12 mouse cellular contexts compared by ENCODE assay signal in genomic region chr5:129161372-129162051, GRCm38 (mm10).
DNase-seq lines count a peak whose midpoint lies in the region; ATAC-seq and TF ChIP-seq lines count a peak whose summit lies in the region.
"Had no signal": no experiment of that assay in that cellular context is flagged by ENCODE, and none has a peak within 500 bp of the region (broad histone marks: within the 10 kb centered on the region; RNA-seq: fewer than 3 reads in every experiment).

No protein-coding gene starts in this region.

- no peaks in the 10 kb centered on the region for H3K9me3 ChIP-seq in forebrain, postnatal 0 days (ENCODE audit: low read length)
- H3K9me3 ChIP-seq in forebrain, embryonic 12.5 days = no peaks in the 10 kb centered on the region
- H3K9me3 ChIP-seq in stomach, postnatal 0 days (ENCODE audit: control insufficient read depth, low read length) = no peaks in the 10 kb centered on the region
- H3K9me3 ChIP-seq in neural tube, embryonic 15.5 days (replicated peaks) = no peaks in the 10 kb centered on the region
- H3K9me3 ChIP-seq: embryonic facial prominence, embryonic 15.5 days had no signal

- no peak overlapping the region for H3K4me2 ChIP-seq in forebrain, postnatal 0 days (ENCODE audit: low read depth)
- no peak overlapping the region for H3K4me2 ChIP-seq in forebrain, embryonic 12.5 days
- no peak overlapping the region for H3K4me2 ChIP-seq in stomach, postnatal 0 days (replicated peaks; ENCODE audit: low read depth)
- no peak overlapping the region for H3K4me2 ChIP-seq in neural tube, embryonic 15.5 days
- H3K4me2 ChIP-seq: embryonic facial prominence, embryonic 15.5 days had no signal

- no peaks in the 10 kb centered on the region for H3K27me3 ChIP-seq in forebrain, postnatal 0 days (ENCODE audit: insufficient read depth, low read length)
- H3K27me3 ChIP-seq in forebrain, embryonic 12.5 days = no peaks in the 10 kb centered on the region
- H3K27me3 ChIP-seq in stomach, postnatal 0 days (ENCODE audit: control insufficient read depth, insufficient read depth, low read length) = no peaks in the 10 kb centered on the region
- no peaks in the 10 kb centered on the region for H3K27me3 ChIP-seq in neural tube, embryonic 15.5 days (replicated peaks)
- H3K27me3 ChIP-seq: embryonic facial prominence, embryonic 15.5 days had no signal

- H3K36me3 ChIP-seq in forebrain, postnatal 0 days (ENCODE audit: insufficient read depth) = no peaks in the 10 kb centered on the region
- H3K36me3 ChIP-seq in forebrain, embryonic 12.5 days (replicated peaks) = no peaks in the 10 kb centered on the region
- no peaks in the 10 kb centered on the region for H3K36me3 ChIP-seq in stomach, postnatal 0 days (ENCODE audit: control insufficient read depth, insufficient read depth, low read length)
- no peaks in the 10 kb centered on the region for H3K36me3 ChIP-seq in neural tube, embryonic 15.5 days
- H3K36me3 ChIP-seq: embryonic facial prominence, embryonic 15.5 days had no signal

- peak; percentile 32; the same call in 1 of the 2 replicates for TF ChIP-seq CTCF in forebrain, postnatal 0 days (IDR thresholded peaks at IDR 0.05; ENCODE audit: low read depth)
- TF ChIP-seq CTCF in lung, adult 2 months (IDR thresholded peaks at IDR 0.05; ENCODE audit: insufficient read depth, low read length) = 0 out of 2 replicates have a peak, but pooled peaks have one; percentile 7
- peak; percentile 37 for TF ChIP-seq CTCF in bone marrow, adult 2 months (IDR thresholded peaks at IDR 0.05; ENCODE audit: control insufficient read depth, insufficient read depth, low read length)
- peak; percentile 47 for TF ChIP-seq CTCF in stomach, postnatal 0 days (IDR thresholded peaks at IDR 0.05; ENCODE audit: low read depth)

- H3K4me1 ChIP-seq in forebrain, postnatal 0 days (ENCODE audit: insufficient read depth) = 0 out of 2 replicates have a peak, but pooled peaks cover 2% of the 10 kb centered on the region
- peaks cover 22% of the 10 kb centered on the region for H3K4me1 ChIP-seq in forebrain, embryonic 12.5 days
- 0 out of 2 replicates have a peak, but pooled peaks cover 4% of the 10 kb centered on the region for H3K4me1 ChIP-seq in lung, adult 2 months (ENCODE audit: control insufficient read depth, insufficient read depth, low read length)
- no peaks in the 10 kb centered on the region for H3K4me1 ChIP-seq in bone marrow, adult 2 months (ENCODE audit: control insufficient read depth, insufficient read depth, low read length)
- H3K4me1 ChIP-seq in stomach, postnatal 0 days (replicated peaks; ENCODE audit: control insufficient read depth, insufficient read depth) = no peaks in the 10 kb centered on the region
- peaks cover 17% of the 10 kb centered on the region; the same call in 1 of the 2 replicates for H3K4me1 ChIP-seq in neural tube, embryonic 15.5 days

- no peak overlapping the region for H3K9ac ChIP-seq in forebrain, postnatal 0 days
- H3K9ac ChIP-seq in forebrain, embryonic 12.5 days = no peak overlapping the region
- no peak overlapping the region for H3K9ac ChIP-seq in stomach, postnatal 0 days (ENCODE audit: low read length)
- no peak overlapping the region for H3K9ac ChIP-seq in neural tube, embryonic 15.5 days (replicated peaks)
- H3K9ac ChIP-seq: embryonic facial prominence, embryonic 15.5 days had no signal

- 87% methylated on average over 11 of the region's 11 CpGs for WGBS in forebrain, postnatal 0 days
- 86% methylated on average over 11 of the region's 11 CpGs for WGBS in forebrain, embryonic 12.5 days
- WGBS in lung, adult 2 months = 78% methylated on average over 11 of the region's 11 CpGs
- WGBS in bone marrow, adult 2 months = 80% methylated on average over 11 of the region's 11 CpGs
- WGBS in stomach, postnatal 0 days = 81% methylated on average over 11 of the region's 11 CpGs
- 87% methylated on average over 11 of the region's 11 CpGs for WGBS in neural tube, embryonic 15.5 days

- no peak for TF ChIP-seq EP300 in stomach, postnatal 0 days (optimal IDR thresholded peaks at IDR 0.05)

- H3K27ac ChIP-seq in forebrain, postnatal 0 days (ENCODE audit: low read depth, low read length) = no peak overlapping the region
- H3K27ac ChIP-seq in forebrain, embryonic 12.5 days = no peak overlapping the region
- H3K27ac ChIP-seq in bone marrow, adult 2 months (ENCODE audit: control insufficient read depth, insufficient read depth, low read depth, low read length, poor library complexity) = no peak overlapping the region
- H3K27ac ChIP-seq in stomach, postnatal 0 days (replicated peaks) = no peak overlapping the region
- no peak overlapping the region for H3K27ac ChIP-seq in neural tube, embryonic 15.5 days (replicated peaks)
- H3K27ac ChIP-seq: embryonic facial prominence, embryonic 15.5 days; macrophage had no signal

- DNase-seq in forebrain, postnatal 0 days = no peak
- no peak for DNase-seq in lung, adult 2 months
- no peak for DNase-seq in lung, postnatal 10 days
- DNase-seq in stomach, postnatal 0 days (ENCODE audit: low spot score) = no peak
- no peak for DNase-seq in gastrocnemius, postnatal 25 days
- DNase-seq: heart, adult 18-20 months; kidney, postnatal 25 days had no signal

- ATAC-seq in forebrain, postnatal 0 days = no peak
- ATAC-seq in forebrain, embryonic 12.5 days (ENCODE audit: low FRiP score) = no peak
- no peak for ATAC-seq in stomach, postnatal 0 days (ENCODE audit: low FRiP score, low TSS enrichment)
- ATAC-seq in neural tube, embryonic 15.5 days (ENCODE audit: low FRiP score) = no peak

- no peak overlapping the region for H3K4me3 ChIP-seq in forebrain, postnatal 0 days (ENCODE audit: low read depth, low read length)
- H3K4me3 ChIP-seq in forebrain, embryonic 12.5 days (replicated peaks) = no peak overlapping the region
- no peak overlapping the region for H3K4me3 ChIP-seq in lung, adult 2 months (replicated peaks; ENCODE audit: extremely low read depth, low read depth, low read length)
- no peak overlapping the region for H3K4me3 ChIP-seq in bone marrow, adult 2 months (replicated peaks; ENCODE audit: control insufficient read depth, low read depth, low read length)
- no peak overlapping the region for H3K4me3 ChIP-seq in stomach, postnatal 0 days (ENCODE audit: low read depth, low read length)
- H3K4me3 ChIP-seq in neural tube, embryonic 15.5 days (replicated peaks) = no peak overlapping the region
- H3K4me3 ChIP-seq: embryonic facial prominence, embryonic 15.5 days had no signal

- no peak for TF ChIP-seq POLR2A in lung, adult 2 months (IDR thresholded peaks at IDR 0.05; ENCODE audit: borderline replicate concordance, extremely low read depth, low read depth, low read length)
- TF ChIP-seq POLR2A in bone marrow, adult 2 months (IDR thresholded peaks at IDR 0.05; ENCODE audit: borderline replicate concordance, control insufficient read depth, low read depth, low read length) = no peak
